28 mouse cellular contexts compared by ENCODE assay signal in the genomic region with DNA sequence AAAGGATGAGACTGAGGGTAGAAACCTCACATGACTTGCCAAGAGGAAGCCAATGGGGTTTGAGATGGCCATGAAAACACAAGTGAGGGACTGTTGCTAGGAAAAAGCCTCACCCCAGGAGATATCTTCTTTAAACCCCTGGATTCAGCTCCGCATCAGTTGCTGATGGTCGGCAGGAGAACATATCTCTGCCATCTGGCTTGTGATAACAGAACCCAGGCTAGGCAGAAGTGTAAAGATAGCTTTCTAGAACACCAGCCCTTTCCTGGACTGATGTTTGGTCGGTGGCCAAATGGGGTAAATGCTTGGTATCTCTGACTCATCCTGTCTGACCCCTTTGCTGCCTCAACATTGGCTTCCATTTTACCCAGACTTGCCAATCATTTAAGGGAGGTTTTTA.
"Had no signal": no experiment of that assay in that cellular context is flagged by ENCODE, and none has a peak within 500 bp of the region (broad histone marks: within the 10 kb centered on the region; RNA-seq: fewer than 3 reads in every experiment).

No protein-coding gene starts in this region.

- H3K4me1 ChIP-seq: liver, embryonic 12.5 days; liver, embryonic 13.5 days; liver, embryonic 15.5 days; lung, embryonic 15.5 days; megakaryocyte, embryonic 14.5 days; midbrain, embryonic 10.5 days; neural tube, embryonic 12.5 days had no signal

- H3K36me3 ChIP-seq: limb, embryonic 10.5 days; limb, embryonic 12.5 days; limb, embryonic 13.5 days; limb, embryonic 15.5 days; liver, embryonic 12.5 days; liver, embryonic 13.5 days; liver, embryonic 15.5 days; lung, embryonic 15.5 days; midbrain, embryonic 10.5 days; midbrain, embryonic 12.5 days; midbrain, embryonic 13.5 days; midbrain, embryonic 15.5 days; neural tube, embryonic 12.5 days had no signal

- H3K27me3 ChIP-seq: limb, embryonic 12.5 days; limb, embryonic 13.5 days; limb, embryonic 15.5 days; liver, embryonic 12.5 days; liver, embryonic 13.5 days; liver, embryonic 15.5 days; lung, embryonic 15.5 days; megakaryocyte, embryonic 14.5 days; midbrain, embryonic 12.5 days; midbrain, embryonic 13.5 days; midbrain, embryonic 15.5 days; neural tube, embryonic 12.5 days had no signal

- H3K27ac ChIP-seq: limb, embryonic 10.5 days; limb, embryonic 12.5 days; limb, embryonic 13.5 days; limb, embryonic 15.5 days; liver, embryonic 12.5 days; liver, embryonic 13.5 days; liver, embryonic 14.5 days; liver, embryonic 15.5 days; lung, embryonic 15.5 days; macrophage; midbrain, embryonic 10.5 days; midbrain, embryonic 12.5 days; midbrain, embryonic 13.5 days; midbrain, embryonic 15.5 days; neural tube, embryonic 12.5 days had no signal

- DNase-seq: left cerebral cortex, postnatal 4 days; liver; liver, embryonic 13.5 days; liver, postnatal 0 days; lung, adult 18-20 months; lung, adult 2 months; lung, embryonic 14.5 days; lung, postnatal 10 days; lung, postnatal 14 days; lung, postnatal 36 days; lung, postnatal 4 days; midbrain, embryonic 14.5 days had no signal

- H3K9me3 ChIP-seq: limb, embryonic 10.5 days; limb, embryonic 12.5 days; limb, embryonic 15.5 days; liver, embryonic 12.5 days; liver, embryonic 13.5 days; liver, embryonic 15.5 days; lung, embryonic 15.5 days; midbrain, embryonic 10.5 days; midbrain, embryonic 12.5 days; midbrain, embryonic 13.5 days; midbrain, embryonic 15.5 days; neural tube, embryonic 12.5 days had no signal

- H3K9ac ChIP-seq: limb, embryonic 12.5 days; limb, embryonic 13.5 days; limb, embryonic 15.5 days; liver, embryonic 12.5 days; liver, embryonic 13.5 days; liver, embryonic 14.5 days; liver, embryonic 15.5 days; liver, postnatal 0 days; lung, embryonic 14.5 days; lung, embryonic 15.5 days; midbrain, embryonic 12.5 days; midbrain, embryonic 13.5 days; midbrain, embryonic 15.5 days; neural tube, embryonic 12.5 days had no signal

- H3K4me3 ChIP-seq: limb, embryonic 10.5 days; limb, embryonic 12.5 days; limb, embryonic 13.5 days; limb, embryonic 15.5 days; liver, embryonic 12.5 days; liver, embryonic 13.5 days; liver, embryonic 15.5 days; lung, embryonic 15.5 days; megakaryocyte, embryonic 14.5 days; midbrain, embryonic 10.5 days; midbrain, embryonic 12.5 days; midbrain, embryonic 13.5 days; midbrain, embryonic 15.5 days; myocyte; neural tube, embryonic 12.5 days had no signal
